Comparison of ENCODE assay signal across 8 mouse cellular contexts in the genomic region with DNA sequence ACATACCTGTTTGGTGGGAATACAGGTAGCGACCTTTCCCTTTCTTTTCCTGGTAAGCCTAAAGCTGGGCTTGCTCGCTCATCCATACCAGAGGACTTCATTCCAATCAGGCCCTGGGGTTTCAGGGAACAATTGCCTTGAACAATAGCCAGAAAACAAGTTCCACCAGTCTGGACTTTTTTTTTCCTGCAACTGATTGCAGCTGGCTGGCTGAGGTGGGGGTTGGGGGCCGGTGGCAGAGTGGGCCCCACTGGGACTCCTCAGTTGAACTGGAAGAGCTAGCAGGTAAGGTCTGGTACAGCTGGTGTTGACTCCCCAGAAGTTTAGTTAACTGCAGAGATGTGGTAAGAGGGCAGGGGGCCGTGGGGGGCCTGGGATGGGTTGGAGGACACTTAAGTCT.
DNase-seq lines count a peak whose midpoint lies in the region; ATAC-seq lines count a peak whose summit lies in the region.
"Had no signal": no experiment of that assay in that cellular context is flagged by ENCODE, and none has a peak within 500 bp of the region (broad histone marks: within the 10 kb centered on the region; RNA-seq: fewer than 3 reads in every experiment).

No protein-coding gene starts in this region.

- H3K4me2 ChIP-seq in embryonic facial prominence, embryonic 15.5 days (replicated peaks) = no peak overlapping the region
- no peak overlapping the region for H3K4me2 ChIP-seq in limb, embryonic 15.5 days
- no peak overlapping the region for H3K4me2 ChIP-seq in neural tube, embryonic 15.5 days

- H3K27ac ChIP-seq in embryonic facial prominence, embryonic 15.5 days (replicated peaks) = 0 out of 2 replicates have a peak overlapping the region, but pooled peaks have one; percentile 24
- H3K27ac ChIP-seq in limb, embryonic 15.5 days = peak overlapping the region; percentile 57
- no peak overlapping the region for H3K27ac ChIP-seq in neural tube, embryonic 15.5 days (replicated peaks)

- ATAC-seq in embryonic facial prominence, embryonic 15.5 days (ENCODE audit: insufficient number of reproducible peaks, low FRiP score, low TSS enrichment, low read depth) = no peak
- no peak for ATAC-seq in limb, embryonic 15.5 days (ENCODE audit: insufficient number of reproducible peaks, low FRiP score, low TSS enrichment, low read depth)
- no peak for ATAC-seq in neural tube, embryonic 15.5 days (ENCODE audit: low FRiP score)

- DNase-seq in kidney, adult 9 months = peak; percentile 50
- DNase-seq in kidney, adult 18-20 months = no peak
- peak; percentile 56 for DNase-seq in Muller cell, postnatal 12 days (ENCODE audit: inconsistent ontology term)
- no peak for DNase-seq in layer of hippocampus, adult 11-12 months (ENCODE audit: low spot score)
- DNase-seq: right cerebral cortex, postnatal 14 days had no signal

- H3K36me3 ChIP-seq in embryonic facial prominence, embryonic 15.5 days = no peaks in the 10 kb centered on the region
- H3K36me3 ChIP-seq in limb, embryonic 15.5 days = no peaks in the 10 kb centered on the region
- H3K36me3 ChIP-seq in neural tube, embryonic 15.5 days = no peaks in the 10 kb centered on the region

- no peaks in the 10 kb centered on the region for H3K9me3 ChIP-seq in embryonic facial prominence, embryonic 15.5 days (replicated peaks)
- no peaks in the 10 kb centered on the region for H3K9me3 ChIP-seq in limb, embryonic 15.5 days
- no peaks in the 10 kb centered on the region for H3K9me3 ChIP-seq in neural tube, embryonic 15.5 days (replicated peaks)

- H3K9ac ChIP-seq in embryonic facial prominence, embryonic 15.5 days = no peak overlapping the region
- H3K9ac ChIP-seq in limb, embryonic 15.5 days = no peak overlapping the region
- no peak overlapping the region for H3K9ac ChIP-seq in neural tube, embryonic 15.5 days (replicated peaks)

- peaks cover 39% of the 10 kb centered on the region for H3K4me1 ChIP-seq in embryonic facial prominence, embryonic 15.5 days
- peaks cover 31% of the 10 kb centered on the region for H3K4me1 ChIP-seq in limb, embryonic 15.5 days
- H3K4me1 ChIP-seq in neural tube, embryonic 15.5 days = peaks cover 26% of the 10 kb centered on the region

- H3K27me3 ChIP-seq in embryonic facial prominence, embryonic 15.5 days = no peaks in the 10 kb centered on the region
- H3K27me3 ChIP-seq in limb, embryonic 15.5 days = no peaks in the 10 kb centered on the region
- H3K27me3 ChIP-seq in neural tube, embryonic 15.5 days (replicated peaks) = no peaks in the 10 kb centered on the region

- WGBS in embryonic facial prominence, embryonic 15.5 days = 14% methylated on average over 4 of the region's 4 CpGs
- 26% methylated on average over 4 of the region's 4 CpGs for WGBS in limb, embryonic 15.5 days
- 17% methylated on average over 4 of the region's 4 CpGs for whole genome bisulfite sequencing in neural tube, embryonic 15.5 days

- H3K4me3 ChIP-seq in embryonic facial prominence, embryonic 15.5 days (replicated peaks) = no peak overlapping the region
- no peak overlapping the region for H3K4me3 ChIP-seq in limb, embryonic 15.5 days
- no peak overlapping the region for H3K4me3 ChIP-seq in neural tube, embryonic 15.5 days (replicated peaks)

Comparison
In these comparisons a context has a peak if more than half of its experiments do, and no peak if none do; other contexts are left out.
1. DNase-seq: peak in kidney, adult 9 months (single experiment) and Muller cell, postnatal 12 days (single experiment); none in kidney, adult 18-20 months (single experiment) and layer of hippocampus, adult 11-12 months (single experiment).